Mouse (Mus musculus) hindbrain, embryonic 16.5 days (tissue): ENCODE results near the gene Cyp11a1. TPM values are rescaled to one million over a fixed set of nuclear protein-coding genes. Genes with fewer than 3 reads are reported as not detected.

Source experiments
- ATAC-seq: fragments of 200-750 bp; cut with Nextera tagmentation; 2 replicates; pipeline ENCODE4 v1.8.0; 2017; ENCODE audit warnings: moderate TSS enrichment, moderate library complexity
- H3K27ac ChIP-seq: fragments of 300-500 bp; sonication (generic); 2 replicates; pipeline ENCODE4 v1.5.1; 2014; ENCODE audit warnings: low read depth, mild to moderate bottlenecking, control low read depth, low read length, moderate library complexity
- H3K27me3 ChIP-seq: fragments of 300-500 bp; sonication (generic); replicated peaks from 2 replicates; pipeline ENCODE4 v1.6.1; 2014; ENCODE audit warnings: low read length; ENCODE audit not compliant: control insufficient read depth, insufficient read depth
- H3K36me3 ChIP-seq: fragments of 300-500 bp; sonication (generic); 2 replicates; pipeline ENCODE4 v1.6.1; 2014; ENCODE audit warnings: mild to moderate bottlenecking, low read length, moderate library complexity, mixed read lengths; ENCODE audit not compliant: control insufficient read depth, insufficient read depth
- H3K4me1 ChIP-seq: fragments of 300-500 bp; sonication (generic); 2 replicates; pipeline ENCODE4 v1.6.1; 2014; ENCODE audit warnings: low read depth, low read length; ENCODE audit not compliant: control insufficient read depth, insufficient read depth
- H3K4me2 ChIP-seq: fragments of 300-500 bp; sonication (generic); 2 replicates; pipeline ENCODE4 v1.6.1; 2014; ENCODE audit warnings: mild to moderate bottlenecking, low read length, control low read depth, moderate library complexity
- H3K4me3 ChIP-seq: fragments of 300-500 bp; sonication (generic); 2 replicates; pipeline ENCODE4 v1.5.1; 2014; ENCODE audit warnings: mild to moderate bottlenecking, low read length, control low read depth, moderate library complexity
- H3K9ac ChIP-seq: fragments of 300-500 bp; sonication (generic); 2 replicates; pipeline ENCODE4 v1.6.1; 2014; ENCODE audit warnings: low read depth, mild to moderate bottlenecking, control low read depth, low read length, moderate library complexity
- H3K9me3 ChIP-seq: fragments of 300-500 bp; sonication (generic); 2 replicates; pipeline ENCODE4 v1.6.1; 2014; ENCODE audit warnings: mild to moderate bottlenecking, low read length, moderate library complexity; ENCODE audit not compliant: control insufficient read depth
- WGBS: fragments of 180-500 bp; shearing (Covaris S2); extraction: QIAGEN DNeasy Blood & Tissue Kit; methylation state at CpG from one replicate; pipeline ENCODE4 v1.1.7; 2014; 5-methylcytosine and 5-hydroxymethylcytosine counted together
- polyA plus RNA-seq: library from polyadenylated mRNA; unstranded; fragments of >200 nt; fragmentation: Nextera tagmentation; extraction: Ambion mirVana; gene quantifications from 2 replicates; pipeline ENCODE4 v1.2.1, GENCODE M21; 2015

Gene Cyp11a1
- polyA plus RNA-seq, 1 experiment from 2014 or later: 2.4 TPM

DNA sequence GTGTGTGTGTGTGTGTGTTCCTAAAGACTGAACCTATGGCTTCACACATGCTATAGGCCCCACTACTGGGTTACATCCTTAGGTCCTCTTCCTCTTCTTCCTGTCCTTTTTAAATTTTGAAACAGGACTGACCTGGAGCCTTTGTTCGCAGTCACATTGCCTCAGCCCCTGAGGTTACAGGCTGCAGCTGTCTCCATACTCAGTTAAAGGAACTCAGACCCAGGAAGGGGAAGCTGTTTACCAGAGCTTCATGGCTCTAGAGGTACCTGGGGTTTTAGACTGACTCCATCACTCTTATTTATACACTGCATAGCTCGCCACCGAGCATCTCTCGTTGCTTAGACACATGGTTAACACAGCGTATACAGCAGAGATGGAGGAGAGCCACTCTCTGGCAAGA, 34.8 kb upstream of the Cyp11a1 start:
- WGBS: 93% methylated on average over 5 of the region's 5 CpGs

GRCm38 (mm10) chr9:57972141-57972591, 34.0 kb upstream of the Cyp11a1 start:
- Histone ChIP-seq H3K4me2 (no peak overlapping the region), H3K9me3 (no peaks in the 10 kb centered on the region), H3K27me3 (no peaks in the 10 kb centered on the region), H3K27ac (no peak overlapping the region), H3K36me3 (no peaks in the 10 kb centered on the region), H3K4me3 (no peak overlapping the region), H3K9ac (no peak overlapping the region; the same call in 1 of the 2 replicates), H3K4me1 (no peaks in the 10 kb centered on the region)
- ATAC-seq: no peak
- WGBS: 68% methylated on average over 9 of the region's 9 CpGs

More for the DNA sequence above, 34.8 kb upstream of the Cyp11a1 start:
- Histone ChIP-seq H3K27ac (no peak overlapping the region), H3K9ac (no peak overlapping the region), H3K36me3 (no peaks in the 10 kb centered on the region), H3K27me3 (no peaks in the 10 kb centered on the region), H3K4me2 (no peak overlapping the region), H3K4me3 (no peak overlapping the region), H3K9me3 (no peaks in the 10 kb centered on the region), H3K4me1 (no peaks in the 10 kb centered on the region)
- no peak for ATAC-seq

DNA sequence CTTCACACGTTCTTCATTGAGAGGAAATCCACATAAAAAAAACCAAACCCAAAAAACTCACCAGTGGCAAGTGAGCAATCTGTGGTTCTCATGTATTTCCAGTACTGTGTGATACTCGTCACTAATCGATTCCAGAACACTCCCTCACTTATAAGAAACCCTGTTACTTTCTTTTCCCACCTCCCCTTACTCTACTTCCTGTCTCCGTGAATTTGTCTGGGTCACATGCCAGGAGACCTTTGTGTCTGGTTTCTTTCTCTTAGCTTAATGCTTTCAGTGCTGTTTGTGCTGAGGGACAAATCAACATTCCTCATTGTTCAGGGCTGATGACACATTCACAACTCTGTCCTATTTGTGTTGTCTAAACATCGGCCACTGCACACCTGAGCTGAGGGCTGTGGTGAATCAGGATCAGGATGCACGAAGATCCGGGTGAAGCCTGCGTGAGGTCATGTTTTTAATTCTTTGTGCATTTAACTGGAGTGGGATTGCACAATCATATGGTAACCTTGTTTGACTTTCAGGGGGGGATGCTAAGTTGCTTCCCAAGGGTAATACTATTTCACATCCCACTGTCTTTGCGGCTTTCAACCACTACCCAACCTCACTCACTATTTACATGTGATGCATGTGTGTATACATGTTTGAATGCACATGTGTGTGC, 33.3 kb upstream of the Cyp11a1 start:
- H3K4me1 ChIP-seq: no peaks in the 10 kb centered on the region
- 63% methylated on average over 9 of the region's 9 CpGs for WGBS
- H3K9ac ChIP-seq: no peak overlapping the region
- H3K9me3 ChIP-seq: no peaks in the 10 kb centered on the region
- no peak overlapping the region for H3K27ac ChIP-seq
- no peak overlapping the region for H3K4me3 ChIP-seq
- no peak overlapping the region for H3K4me2 ChIP-seq
- no peaks in the 10 kb centered on the region for H3K36me3 ChIP-seq
- H3K27me3 ChIP-seq: no peaks in the 10 kb centered on the region
- no peak for ATAC-seq

GRCm38 (mm10) chr9:57973440-57974066, 32.7 kb upstream of the Cyp11a1 start:
- 79% methylated on average over 6 of the region's 6 CpGs for WGBS
- H3K27ac ChIP-seq: no peak overlapping the region
- no peaks in the 10 kb centered on the region for H3K9me3 ChIP-seq
- no peaks in the 10 kb centered on the region for H3K36me3 ChIP-seq
- no peaks in the 10 kb centered on the region for H3K4me1 ChIP-seq
- no peaks in the 10 kb centered on the region for H3K27me3 ChIP-seq
- H3K9ac ChIP-seq: no peak overlapping the region
- H3K4me2 ChIP-seq: no peak overlapping the region
- no peak for ATAC-seq
- no peak overlapping the region for H3K4me3 ChIP-seq

DNA sequence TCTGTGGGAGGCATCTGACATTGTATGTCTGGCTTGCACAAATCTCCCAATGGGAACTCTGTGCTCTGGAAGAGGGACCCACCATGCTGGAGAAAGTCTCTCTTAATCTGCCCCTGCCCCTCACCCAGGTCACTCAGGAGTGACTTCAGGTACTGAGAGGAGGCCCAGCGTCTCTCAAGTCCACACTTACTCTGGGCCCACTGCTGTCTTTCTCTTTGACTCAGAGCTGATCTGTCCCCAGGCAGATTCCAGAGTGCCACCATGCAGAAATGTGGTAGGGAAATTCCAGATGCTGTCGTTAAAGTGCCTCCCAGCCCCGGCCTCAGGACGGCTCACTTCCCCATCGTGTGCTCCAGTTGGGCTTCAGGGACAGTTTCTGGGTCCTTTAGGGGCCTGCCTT, 32.0 kb upstream of the Cyp11a1 start:
- no peaks in the 10 kb centered on the region for H3K9me3 ChIP-seq
- no peaks in the 10 kb centered on the region for H3K36me3 ChIP-seq
- 74% methylated on average over 5 of the region's 5 CpGs for WGBS
- H3K4me2 ChIP-seq: no peak overlapping the region
- H3K27ac ChIP-seq: no peak overlapping the region
- H3K27me3 ChIP-seq: no peaks in the 10 kb centered on the region
- H3K9ac ChIP-seq: no peak overlapping the region
- H3K4me3 ChIP-seq: no peak overlapping the region
- no peaks in the 10 kb centered on the region for H3K4me1 ChIP-seq
- no peak for ATAC-seq

- WGBS: 91% methylated on average over 5 of the region's 5 CpGs
- Histone ChIP-seq H3K4me3 (no peak overlapping the region), H3K4me2 (no peak overlapping the region), H3K36me3 (no peaks in the 10 kb centered on the region), H3K27ac (no peak overlapping the region), H3K4me1 (no peaks in the 10 kb centered on the region), H3K9me3 (no peaks in the 10 kb centered on the region), H3K27me3 (no peaks in the 10 kb centered on the region), H3K9ac (no peak overlapping the region)
- no peak for ATAC-seq
Observed at GRCm38 (mm10) chr9:57975200-57975821, 30.9 kb upstream of the Cyp11a1 start.

DNA sequence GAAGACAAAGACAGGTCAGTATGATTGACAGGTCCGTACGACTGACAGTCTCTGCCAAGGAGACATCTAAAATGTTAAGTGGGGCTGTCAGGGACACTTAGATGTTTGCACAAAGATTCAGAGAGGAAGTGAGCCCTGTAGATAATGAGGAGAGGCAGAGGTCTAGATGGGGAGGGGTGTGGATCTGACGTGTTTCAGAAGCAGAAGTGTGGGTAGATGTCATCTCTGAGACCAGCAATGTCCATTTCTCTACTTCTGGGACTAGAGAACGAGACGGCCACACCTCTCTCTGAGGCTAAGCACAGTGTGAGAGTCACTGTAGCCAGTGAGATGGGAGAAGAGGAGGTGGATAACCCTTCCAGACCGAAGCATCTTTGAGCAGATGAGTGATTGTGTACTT, 28.2 kb upstream of the Cyp11a1 start:
- no peak for ATAC-seq
- Histone ChIP-seq H3K36me3 (no peaks in the 10 kb centered on the region), H3K9ac (no peak overlapping the region), H3K4me2 (no peak overlapping the region), H3K4me1 (no peaks in the 10 kb centered on the region), H3K27ac (no peak overlapping the region), H3K9me3 (no peaks in the 10 kb centered on the region), H3K27me3 (no peaks in the 10 kb centered on the region), H3K4me3 (no peak overlapping the region)
- 84% methylated on average over 6 of the region's 6 CpGs for WGBS

- no peak overlapping the region for H3K4me2 ChIP-seq
- no peak overlapping the region for H3K27ac ChIP-seq
- H3K4me1 ChIP-seq: no peaks in the 10 kb centered on the region
- WGBS: 80% methylated on average over 3 of the region's 3 CpGs
- no peaks in the 10 kb centered on the region for H3K36me3 ChIP-seq
- no peaks in the 10 kb centered on the region for H3K27me3 ChIP-seq
- no peak overlapping the region for H3K4me3 ChIP-seq
- ATAC-seq: no peak
- no peaks in the 10 kb centered on the region for H3K9me3 ChIP-seq
- no peak overlapping the region for H3K9ac ChIP-seq
Observed at GRCm38 (mm10) chr9:57978858-57979257, 27.4 kb upstream of the Cyp11a1 start.

GRCm38 (mm10) chr9:57980570-57980969, 25.6 kb upstream of the Cyp11a1 start:
- Histone ChIP-seq H3K4me1 (no peaks in the 10 kb centered on the region), H3K27me3 (no peaks in the 10 kb centered on the region), H3K4me2 (no peak overlapping the region), H3K9ac (no peak overlapping the region), H3K27ac (no peak overlapping the region), H3K9me3 (no peaks in the 10 kb centered on the region), H3K36me3 (no peaks in the 10 kb centered on the region), H3K4me3 (no peak overlapping the region)
- 85% methylated on average over 10 of the region's 10 CpGs for WGBS
- no peak for ATAC-seq
